In the genomic region with DNA sequence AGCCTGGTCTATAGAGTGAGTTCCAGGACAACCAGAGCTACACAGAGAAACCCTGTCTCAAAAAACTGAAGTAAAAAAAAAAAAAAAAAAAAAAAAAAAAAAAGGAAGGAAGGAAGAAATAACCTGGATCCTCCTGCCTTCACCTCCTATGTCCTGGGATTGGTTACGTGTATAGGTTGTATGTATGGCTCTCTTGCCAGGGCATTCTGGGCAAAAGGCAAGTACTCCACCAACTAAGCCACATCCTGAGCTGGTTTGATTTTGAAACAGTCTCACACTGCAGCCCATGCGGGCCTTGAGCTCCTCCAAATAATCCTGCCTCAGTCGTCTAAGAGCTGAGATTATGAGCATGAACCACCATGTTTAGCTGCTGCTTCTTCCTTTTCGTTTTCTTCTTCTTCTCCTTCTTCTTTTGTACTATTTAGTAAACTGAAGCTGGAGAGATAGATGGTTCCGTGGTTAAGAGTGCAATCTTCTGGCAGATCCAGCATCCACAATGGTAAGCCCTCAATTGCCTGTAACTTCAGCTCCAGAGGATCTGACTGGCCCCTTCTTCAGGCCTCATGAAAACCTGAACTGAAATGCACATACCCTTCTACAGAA, we compare ENCODE assay signal across 8 mouse cellular contexts. TPM values are rescaled to one million over a fixed set of nuclear protein-coding genes. Genes with fewer than 3 reads are reported as not detected.
A peak's percentile ranks its signal among the peaks of the same experiment; 100 is the strongest.
DNase-seq lines count a peak whose midpoint lies in the region; ATAC-seq and TF ChIP-seq lines count a peak whose summit lies in the region.

No protein-coding gene starts in this region.

- no peak overlapping the region for H3K9ac ChIP-seq in neural tube, embryonic 11.5 days (ENCODE audit: low read length)
- H3K9ac ChIP-seq in limb, embryonic 13.5 days = peak overlapping the region; percentile 98
- no peak overlapping the region for H3K9ac ChIP-seq in stomach, postnatal 0 days (ENCODE audit: low read length)

- H3K4me2 ChIP-seq in neural tube, embryonic 11.5 days (ENCODE audit: low read depth) = peak overlapping the region; percentile 83
- H3K4me2 ChIP-seq in limb, embryonic 13.5 days (replicated peaks) = peak overlapping the region; percentile 77
- H3K4me2 ChIP-seq in stomach, postnatal 0 days (replicated peaks; ENCODE audit: low read depth) = peak overlapping the region; percentile 49

- no peak for TF ChIP-seq POLR2A in embryonic fibroblast, embryonic 13.5 days (IDR thresholded peaks at IDR 0.05; ENCODE audit: low read depth, low read length)

- ATAC-seq in neural tube, embryonic 11.5 days (ENCODE audit: insufficient read depth, low FRiP score, low TSS enrichment) = no peak
- no peak for ATAC-seq in limb, embryonic 13.5 days (ENCODE audit: low FRiP score, low read depth)
- no peak for ATAC-seq in stomach, postnatal 0 days (ENCODE audit: low FRiP score, low TSS enrichment)
- no peak for ATAC-seq in megakaryocyte-erythroid progenitor cell, adult 5-6 weeks (replicated peaks; ENCODE audit: low FRiP score, low TSS enrichment, poor library complexity, severe bottlenecking)
- ATAC-seq in granulocyte monocyte progenitor cell, adult 5-6 weeks (replicated peaks; ENCODE audit: poor library complexity, severe bottlenecking) = no peak

- H3K27me3 ChIP-seq in neural tube, embryonic 11.5 days (ENCODE audit: control insufficient read depth, insufficient read depth, low read length) = peaks cover 3% of the 10 kb centered on the region; the same call in 1 of the 2 replicates
- peaks cover 13% of the 10 kb centered on the region for H3K27me3 ChIP-seq in limb, embryonic 13.5 days
- H3K27me3 ChIP-seq in stomach, postnatal 0 days (ENCODE audit: control insufficient read depth, insufficient read depth, low read length) = no peaks in the 10 kb centered on the region

- H3K4me1 ChIP-seq in neural tube, embryonic 11.5 days (ENCODE audit: control insufficient read depth, insufficient read depth, low read length) = peaks cover 13% of the 10 kb centered on the region
- peaks cover 4% of the 10 kb centered on the region; the same call in 1 of the 2 replicates for H3K4me1 ChIP-seq in embryonic fibroblast, embryonic 13.5 days (ENCODE audit: control insufficient read depth, insufficient read depth, low read length)
- H3K4me1 ChIP-seq in limb, embryonic 13.5 days = peaks cover 41% of the 10 kb centered on the region
- peaks cover 9% of the 10 kb centered on the region; the same call in 1 of the 2 replicates for H3K4me1 ChIP-seq in stomach, postnatal 0 days (replicated peaks; ENCODE audit: control insufficient read depth, insufficient read depth)

- TF ChIP-seq CTCF in embryonic fibroblast, embryonic 13.5 days (IDR thresholded peaks at IDR 0.05; ENCODE audit: borderline replicate concordance, insufficient read depth, low read length) = no peak
- no peak for TF ChIP-seq CTCF in stomach, postnatal 0 days (IDR thresholded peaks at IDR 0.05; ENCODE audit: low read depth)

- 79% methylated on average over 5 of the region's 5 CpGs for WGBS in neural tube, embryonic 11.5 days
- WGBS in limb, embryonic 13.5 days = 78% methylated on average over 5 of the region's 5 CpGs
- 69% methylated on average over 5 of the region's 5 CpGs for WGBS in stomach, postnatal 0 days

- peaks cover 2% of the 10 kb centered on the region for H3K36me3 ChIP-seq in neural tube, embryonic 11.5 days (ENCODE audit: control insufficient read depth, insufficient read depth, low read length)
- peaks cover 25% of the 10 kb centered on the region for H3K36me3 ChIP-seq in limb, embryonic 13.5 days
- H3K36me3 ChIP-seq in stomach, postnatal 0 days (ENCODE audit: control insufficient read depth, insufficient read depth, low read length) = peaks cover 9% of the 10 kb centered on the region; the same call in 1 of the 2 replicates

- DNase-seq in neural tube, embryonic 11.5 days (ENCODE audit: low spot score) = no peak
- no peak for DNase-seq in neural tube, embryonic 10.5 days (ENCODE audit: extremely low spot score, low spot score)
- no peak for DNase-seq in stomach, postnatal 0 days (ENCODE audit: low spot score)
- DNase-seq in c-Kit-positive CD71-positive TER-119-positive erythroid progenitor cells, embryonic 14.5 days (ENCODE audit: low spot score) = no peak

- H3K9me3 ChIP-seq in neural tube, embryonic 11.5 days (ENCODE audit: control insufficient read depth, low read length) = no peaks in the 10 kb centered on the region
- H3K9me3 ChIP-seq in limb, embryonic 13.5 days = no peaks in the 10 kb centered on the region
- H3K9me3 ChIP-seq in stomach, postnatal 0 days (ENCODE audit: control insufficient read depth, low read length) = no peaks in the 10 kb centered on the region

- TF ChIP-seq EP300 in stomach, postnatal 0 days (optimal IDR thresholded peaks at IDR 0.05) = no peak

- peak overlapping the region; percentile 77 for H3K4me3 ChIP-seq in neural tube, embryonic 11.5 days (ENCODE audit: low read depth, low read length)
- H3K4me3 ChIP-seq in embryonic fibroblast, embryonic 13.5 days (ENCODE audit: insufficient read depth, low read length) = 0 out of 2 replicates have a peak overlapping the region, but pooled peaks have one; percentile 58
- H3K4me3 ChIP-seq in limb, embryonic 13.5 days = peak overlapping the region; percentile 91
- peak overlapping the region; percentile 78; the same call in 1 of the 2 replicates for H3K4me3 ChIP-seq in stomach, postnatal 0 days (ENCODE audit: low read depth, low read length)

- H3K27ac ChIP-seq in neural tube, embryonic 11.5 days (ENCODE audit: low read depth, low read length) = no peak overlapping the region
- peak overlapping the region; percentile 91 for H3K27ac ChIP-seq in embryonic fibroblast, embryonic 13.5 days (ENCODE audit: insufficient read depth, low read length)
- H3K27ac ChIP-seq in limb, embryonic 13.5 days = no peak overlapping the region
- no peak overlapping the region for H3K27ac ChIP-seq in stomach, postnatal 0 days (replicated peaks)

RNA-seq across cellular contexts. Expression of a gene that starts 0.9 kb away (rescaled TPM):
- 26.5 and 32.3 TPM in 2 replicates for polyA plus RNA-seq in neural tube, embryonic 11.5 days (2014; fragmentation: Nextera tagmentation; extraction: Ambion mirVana)
- 45.3 and 57.5 TPM in 2 replicates for polyA plus RNA-seq in embryonic fibroblast, embryonic 13.5 days (2011; ENCODE audit: insufficient read length, low read depth, missing spikeins)
- 32.3 and 36.6 TPM in 2 replicates for polyA plus RNA-seq in limb, embryonic 13.5 days (2015; fragmentation: Nextera tagmentation; extraction: Ambion mirVana)
- 10.2 and 11.3 TPM in 2 replicates for polyA plus RNA-seq in stomach, postnatal 0 days (2015; fragmentation: Nextera tagmentation; extraction: Ambion mirVana)
- total RNA-seq in megakaryocyte-erythroid progenitor cell, adult 5-6 weeks (2014; fragmentation: Nextera tagmentation) = 72.3 and 88.0 TPM in 2 replicates
- total RNA-seq in megakaryocyte-erythroid progenitor cell, adult 5-6 weeks (2017) = 46.6 and 69.3 TPM in 2 replicates
- 74.6 and 80.2 TPM in 2 replicates for total RNA-seq in granulocyte monocyte progenitor cell, adult 5-6 weeks (2014; fragmentation: Nextera tagmentation)
- total RNA-seq in granulocyte monocyte progenitor cell, adult 5-6 weeks (2017) = 51.8 and 67.1 TPM in 2 replicates

RNA-seq across cellular contexts. Expression of a gene that starts 3.7 kb away (rescaled TPM):
- 5.2 and 7.5 TPM in 2 replicates for polyA plus RNA-seq in neural tube, embryonic 11.5 days (2014; fragmentation: Nextera tagmentation; extraction: Ambion mirVana)
- 0.32 and 1.0 TPM in 2 replicates for polyA plus RNA-seq in embryonic fibroblast, embryonic 13.5 days (2011; ENCODE audit: insufficient read length, low read depth, missing spikeins)
- 2.0 and 3.0 TPM in 2 replicates for polyA plus RNA-seq in limb, embryonic 13.5 days (2015; fragmentation: Nextera tagmentation; extraction: Ambion mirVana)
- polyA plus RNA-seq in stomach, postnatal 0 days (2015; fragmentation: Nextera tagmentation; extraction: Ambion mirVana) = 0.45 and 0.71 TPM in 2 replicates
- total RNA-seq in megakaryocyte-erythroid progenitor cell, adult 5-6 weeks (2014; fragmentation: Nextera tagmentation) = 1.5 and 1.6 TPM in 2 replicates
- total RNA-seq in megakaryocyte-erythroid progenitor cell, adult 5-6 weeks (2017) = 1.4 and 2.5 TPM in 2 replicates
- total RNA-seq in granulocyte monocyte progenitor cell, adult 5-6 weeks (2014; fragmentation: Nextera tagmentation) = 0.77 TPM in 1 of 2 replicates, not detected in the other
- total RNA-seq in granulocyte monocyte progenitor cell, adult 5-6 weeks (2017) = 0.56 and 0.82 TPM in 2 replicates

RNA-seq across cellular contexts. Expression of a gene that starts 13.5 kb away (rescaled TPM):
- polyA plus RNA-seq in neural tube, embryonic 11.5 days (2014; fragmentation: Nextera tagmentation; extraction: Ambion mirVana) = 91.2 and 92.8 TPM in 2 replicates
- 75.7 and 91.2 TPM in 2 replicates for polyA plus RNA-seq in embryonic fibroblast, embryonic 13.5 days (2011; ENCODE audit: insufficient read length, low read depth, missing spikeins)
- polyA plus RNA-seq in limb, embryonic 13.5 days (2015; fragmentation: Nextera tagmentation; extraction: Ambion mirVana) = 115 and 119 TPM in 2 replicates
- polyA plus RNA-seq in stomach, postnatal 0 days (2015; fragmentation: Nextera tagmentation; extraction: Ambion mirVana) = 65.4 and 66.3 TPM in 2 replicates
- 86.7 and 129 TPM in 2 replicates for total RNA-seq in megakaryocyte-erythroid progenitor cell, adult 5-6 weeks (2014; fragmentation: Nextera tagmentation)
- total RNA-seq in megakaryocyte-erythroid progenitor cell, adult 5-6 weeks (2017) = 32.8 and 34.8 TPM in 2 replicates
- 59.6 and 99.0 TPM in 2 replicates for total RNA-seq in granulocyte monocyte progenitor cell, adult 5-6 weeks (2014; fragmentation: Nextera tagmentation)
- total RNA-seq in granulocyte monocyte progenitor cell, adult 5-6 weeks (2017) = 32.9 and 37.2 TPM in 2 replicates

RNA-seq across cellular contexts. Expression of a gene that starts 19.2 kb away (rescaled TPM):
- polyA plus RNA-seq in neural tube, embryonic 11.5 days (2014; fragmentation: Nextera tagmentation; extraction: Ambion mirVana) = 32.5 and 36.9 TPM in 2 replicates
- polyA plus RNA-seq in embryonic fibroblast, embryonic 13.5 days (2011; ENCODE audit: insufficient read length, low read depth, missing spikeins) = 46.9 and 49.5 TPM in 2 replicates
- 34.0 and 35.2 TPM in 2 replicates for polyA plus RNA-seq in limb, embryonic 13.5 days (2015; fragmentation: Nextera tagmentation; extraction: Ambion mirVana)
- 7.5 and 9.1 TPM in 2 replicates for polyA plus RNA-seq in stomach, postnatal 0 days (2015; fragmentation: Nextera tagmentation; extraction: Ambion mirVana)
- 28.1 and 39.1 TPM in 2 replicates for total RNA-seq in megakaryocyte-erythroid progenitor cell, adult 5-6 weeks (2014; fragmentation: Nextera tagmentation)
- 6.9 and 13.7 TPM in 2 replicates for total RNA-seq in megakaryocyte-erythroid progenitor cell, adult 5-6 weeks (2017)
- total RNA-seq in granulocyte monocyte progenitor cell, adult 5-6 weeks (2014; fragmentation: Nextera tagmentation) = 23.9 and 27.2 TPM in 2 replicates
- 2.5 and 2.9 TPM in 2 replicates for total RNA-seq in granulocyte monocyte progenitor cell, adult 5-6 weeks (2017)

RNA-seq across cellular contexts. Expression of a gene that starts 27.8 kb away (rescaled TPM):
- polyA plus RNA-seq in neural tube, embryonic 11.5 days (2014; fragmentation: Nextera tagmentation; extraction: Ambion mirVana) = 1.5 and 2.4 TPM in 2 replicates
- not detected in 2 replicates for polyA plus RNA-seq in embryonic fibroblast, embryonic 13.5 days (2011; ENCODE audit: insufficient read length, low read depth, missing spikeins)
- polyA plus RNA-seq in limb, embryonic 13.5 days (2015; fragmentation: Nextera tagmentation; extraction: Ambion mirVana) = 0.33 and 0.68 TPM in 2 replicates
- polyA plus RNA-seq in stomach, postnatal 0 days (2015; fragmentation: Nextera tagmentation; extraction: Ambion mirVana) = 6.6 and 6.8 TPM in 2 replicates
- total RNA-seq in megakaryocyte-erythroid progenitor cell, adult 5-6 weeks (2014; fragmentation: Nextera tagmentation) = 213 and 235 TPM in 2 replicates
- total RNA-seq in megakaryocyte-erythroid progenitor cell, adult 5-6 weeks (2017) = 157 and 170 TPM in 2 replicates
- total RNA-seq in granulocyte monocyte progenitor cell, adult 5-6 weeks (2014; fragmentation: Nextera tagmentation) = 0.32 TPM in 1 of 2 replicates, not detected in the other
- total RNA-seq in granulocyte monocyte progenitor cell, adult 5-6 weeks (2017) = 0.26 and 0.43 TPM in 2 replicates
